Mouse (Mus musculus): ENCODE results near the gene Cgnl1.

GRCm38 (mm10) chr9:71621968-71622367 lies 149.4 kb downstream of the Cgnl1 start:
- TF ChIP-seq CTCF (IDR thresholded peaks at IDR 0.05; ENCODE audit: borderline replicate concordance, insufficient read depth, low read depth, low read length): no peak
- TF ChIP-seq POLR2A (IDR thresholded peaks at IDR 0.05; ENCODE audit: borderline replicate concordance, insufficient read depth, low read length): no peak
